Mouse (Mus musculus) embryonic facial prominence, embryonic 13.5 days (tissue): ENCODE measurements around the gene Gfer. TPM values are rescaled to one million over a fixed set of nuclear protein-coding genes. Genes with fewer than 3 reads are reported as not detected.

Experiments
- ATAC-seq: fragments of 200-750 bp; cut with Nextera tagmentation; 2 replicates; pipeline ENCODE4 v1.8.0; 2017; ENCODE audit warnings: low read depth; ENCODE audit not compliant: insufficient number of reproducible peaks, insufficient read depth, low FRiP score, low TSS enrichment
- H3K27ac ChIP-seq: fragments of 300-500 bp; sonication (generic); 2 replicates; pipeline ENCODE4 v1.5.1; 2015; ENCODE audit warnings: moderate library complexity, mild to moderate bottlenecking, inconsistent platforms
- H3K27me3 ChIP-seq: fragments of 300-500 bp; sonication (generic); 2 replicates; pipeline ENCODE4 v1.6.1; 2015; ENCODE audit warnings: mild to moderate bottlenecking, inconsistent platforms
- H3K36me3 ChIP-seq: fragments of 300-500 bp; sonication (generic); 2 replicates; pipeline ENCODE4 v1.6.1; 2015; ENCODE audit warnings: mild to moderate bottlenecking, inconsistent platforms
- H3K4me1 ChIP-seq: fragments of 300-500 bp; sonication (generic); 2 replicates; pipeline ENCODE4 v1.6.1; 2015; ENCODE audit warnings: inconsistent platforms
- H3K4me2 ChIP-seq: fragments of 300-500 bp; sonication (generic); 2 replicates; pipeline ENCODE4 v1.6.1; 2015; ENCODE audit warnings: moderate library complexity, mild to moderate bottlenecking, inconsistent platforms
- H3K4me3 ChIP-seq: fragments of 300-500 bp; sonication (generic); 2 replicates; pipeline ENCODE4 v1.5.1; 2015; ENCODE audit warnings: mild to moderate bottlenecking, inconsistent platforms
- H3K9ac ChIP-seq: fragments of 300-500 bp; sonication (generic); 2 replicates; pipeline ENCODE4 v1.6.1; 2015; ENCODE audit warnings: mild to moderate bottlenecking, inconsistent platforms
- H3K9me3 ChIP-seq: fragments of 300-500 bp; sonication (generic); 2 replicates; pipeline ENCODE4 v1.6.1; 2016; ENCODE audit warnings: inconsistent platforms
- WGBS: fragments of 180-500 bp; shearing (Covaris S2); methylation state at CpG from one replicate; pipeline ENCODE4 v1.1.7; 2015; ENCODE audit warnings: mixed read lengths; 5-methylcytosine and 5-hydroxymethylcytosine counted together
- polyA plus RNA-seq: library from polyadenylated mRNA; unstranded; fragments of >200 nt; fragmentation: Nextera tagmentation; extraction: Ambion mirVana; gene quantifications from 2 replicates; pipeline ENCODE4 v1.2.1, GENCODE M21; 2015

Gene Gfer
- polyA plus RNA-seq, 1 experiment from 2014 or later, result 43.8 TPM

DNA sequence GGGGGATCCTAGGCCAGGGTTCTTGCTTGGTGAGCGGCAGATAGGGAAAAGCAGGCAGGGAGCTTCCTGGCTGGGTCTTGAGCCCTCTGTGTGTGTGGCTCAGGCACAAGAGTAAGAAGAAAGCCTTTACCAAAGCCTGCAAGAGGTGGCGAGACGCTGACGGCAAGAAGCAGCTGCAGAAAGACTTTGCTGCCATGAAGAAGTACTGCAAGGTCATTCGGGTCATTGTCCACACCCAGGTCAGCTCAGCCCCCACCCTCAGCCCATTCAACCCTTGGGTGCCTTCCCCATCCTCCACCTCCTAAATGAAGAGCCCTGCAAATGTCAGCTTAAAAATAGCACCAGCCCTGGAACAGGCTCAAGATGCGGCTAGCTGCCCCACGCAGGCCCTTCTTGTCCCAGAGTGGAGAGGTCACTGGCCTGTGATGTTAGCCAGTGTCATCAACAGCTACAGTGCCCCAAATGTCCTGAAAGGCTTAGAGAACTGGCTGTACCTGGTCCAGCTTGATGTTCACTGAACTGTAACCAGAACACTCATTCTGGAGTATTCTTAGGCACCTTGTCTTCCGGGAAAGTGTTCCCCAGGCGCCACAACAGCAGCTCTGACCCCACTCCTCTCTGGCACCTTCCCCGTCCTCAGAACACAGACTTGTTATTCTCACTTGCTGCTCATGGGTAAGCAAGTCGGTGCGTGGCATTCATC, 36.4 kb upstream of the Gfer start:
- Histone ChIP-seq H3K4me3 (no peak overlapping the region), H3K9ac (no peak overlapping the region), H3K4me2 (no peak overlapping the region), H3K36me3 (no peaks in the 10 kb centered on the region), H3K27me3 (no peaks in the 10 kb centered on the region), H3K9me3 (no peaks in the 10 kb centered on the region), H3K27ac (no peak overlapping the region), H3K4me1 (peaks cover 10% of the 10 kb centered on the region)
- 81% methylated on average over 12 of the region's 12 CpGs for WGBS
- ATAC-seq, result no peak

DNA sequence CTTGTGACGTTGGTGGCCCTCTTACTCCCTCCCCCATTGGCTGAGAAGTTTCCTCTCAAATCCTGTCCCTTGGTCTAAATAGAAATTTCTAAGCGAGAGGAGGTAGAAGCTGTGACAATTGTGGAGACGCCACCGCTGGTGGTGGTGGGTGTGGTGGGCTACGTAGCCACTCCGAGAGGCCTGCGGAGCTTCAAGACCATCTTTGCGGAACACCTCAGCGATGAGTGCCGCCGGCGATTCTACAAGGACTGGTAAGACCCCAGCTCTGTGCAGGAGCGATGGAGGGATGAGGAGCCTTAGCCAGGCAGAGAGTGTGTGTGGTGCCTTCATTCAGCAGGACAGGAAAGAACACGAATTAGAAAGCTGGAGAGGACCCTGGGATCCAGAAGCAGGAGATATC, 34.8 kb upstream of the Gfer start:
- H3K27ac ChIP-seq, result no peak overlapping the region
- no peak overlapping the region for H3K9ac ChIP-seq
- H3K4me2 ChIP-seq, result no peak overlapping the region
- no peaks in the 10 kb centered on the region for H3K9me3 ChIP-seq
- no peaks in the 10 kb centered on the region for H3K36me3 ChIP-seq
- 81% methylated on average over 14 of the region's 14 CpGs for WGBS
- no peak for ATAC-seq
- H3K4me3 ChIP-seq, result no peak overlapping the region
- H3K4me1 ChIP-seq, result peaks cover under 1% of the 10 kb centered on the region; the same call in 1 of the 2 replicates
- H3K27me3 ChIP-seq, result no peaks in the 10 kb centered on the region

DNA sequence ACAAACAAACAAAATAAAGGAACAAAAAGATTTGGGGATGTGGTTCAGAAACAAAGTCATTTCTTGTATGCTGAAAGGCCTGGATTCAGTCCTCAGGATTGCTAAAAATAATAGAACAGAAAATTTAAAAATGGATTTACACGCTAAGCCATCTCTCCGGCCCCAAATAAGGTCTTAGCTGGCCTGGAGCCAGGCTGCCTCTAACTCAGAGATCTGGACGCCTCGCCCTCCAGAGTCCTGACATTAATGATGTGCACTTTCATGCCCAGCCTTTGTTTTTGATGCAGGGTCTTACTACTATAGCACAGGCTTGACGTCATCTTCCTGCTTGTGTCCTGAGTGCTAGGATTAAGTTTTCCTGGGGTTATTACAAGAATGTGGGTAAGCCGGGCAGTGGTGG, 33.1 kb upstream of the Gfer start:
- no peak overlapping the region for H3K27ac ChIP-seq
- WGBS, result 77% methylated on average over 6 of the region's 6 CpGs

DNA sequence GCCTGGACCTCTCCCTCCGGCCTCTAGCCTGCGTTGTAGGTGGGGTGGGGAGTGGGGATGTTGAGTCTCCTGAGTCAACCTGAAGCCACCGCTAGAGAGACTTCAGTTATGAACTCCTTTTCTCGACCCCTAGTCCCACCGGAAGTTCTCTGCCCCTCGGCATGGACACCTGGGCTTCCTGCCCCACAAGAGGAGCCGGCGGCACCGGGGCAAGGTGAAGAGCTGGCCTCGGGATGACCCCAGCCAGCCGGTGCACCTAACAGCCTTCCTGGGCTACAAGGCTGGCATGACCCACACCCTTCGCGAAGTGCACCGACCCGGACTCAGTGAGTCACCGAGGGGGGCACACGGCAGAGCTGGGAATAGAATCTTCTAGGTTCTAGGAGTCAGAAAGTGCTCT, 32.2 kb upstream of the Gfer start:
- H3K9ac ChIP-seq, result no peak overlapping the region
- ATAC-seq, result no peak

More for the DNA sequence above, 33.1 kb upstream of the Gfer start:
- no peak for ATAC-seq
- H3K9ac ChIP-seq, result no peak overlapping the region
- H3K4me1 ChIP-seq, result no peaks in the 10 kb centered on the region
- H3K36me3 ChIP-seq, result no peaks in the 10 kb centered on the region
- no peaks in the 10 kb centered on the region for H3K9me3 ChIP-seq
- H3K4me2 ChIP-seq, result no peak overlapping the region
- H3K27me3 ChIP-seq, result no peaks in the 10 kb centered on the region
- H3K4me3 ChIP-seq, result no peak overlapping the region

DNA sequence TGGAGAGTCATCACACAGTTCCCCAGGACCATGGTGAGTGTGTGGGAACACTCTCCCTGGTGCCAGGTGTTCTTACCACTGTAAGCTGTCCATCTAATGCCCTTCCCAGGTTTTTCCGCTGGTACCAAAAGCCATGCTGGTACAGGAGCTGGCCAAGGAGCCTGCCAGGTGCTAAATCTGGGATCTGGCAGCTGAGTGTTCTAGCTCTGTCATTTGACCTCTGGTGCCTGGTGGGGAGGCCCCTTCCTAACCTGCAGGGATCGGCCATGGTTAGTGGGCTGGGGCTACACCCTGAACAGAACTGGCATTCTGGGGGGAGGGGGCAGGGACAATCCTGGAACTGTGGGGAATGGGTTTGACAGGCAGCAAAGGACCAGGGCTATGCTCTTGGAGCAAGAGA, 31.7 kb upstream of the Gfer start, which contains the start of gene Rpl3l:
TSS of gene Rpl3l (plus strand) at position 203 of the 400 bp plus-strand sequence.
- WGBS, result 72% methylated on average over 2 of the region's 2 CpGs

More for the DNA sequence above, 32.2 kb upstream of the Gfer start:
- H3K36me3 ChIP-seq, result no peaks in the 10 kb centered on the region
- no peaks in the 10 kb centered on the region for H3K9me3 ChIP-seq
- no peak overlapping the region for H3K27ac ChIP-seq
- H3K4me2 ChIP-seq, result no peak overlapping the region
- H3K4me1 ChIP-seq, result peaks cover 5% of the 10 kb centered on the region
- no peaks in the 10 kb centered on the region for H3K27me3 ChIP-seq
- 74% methylated on average over 17 of the region's 17 CpGs for WGBS
- no peak overlapping the region for H3K4me3 ChIP-seq

DNA sequence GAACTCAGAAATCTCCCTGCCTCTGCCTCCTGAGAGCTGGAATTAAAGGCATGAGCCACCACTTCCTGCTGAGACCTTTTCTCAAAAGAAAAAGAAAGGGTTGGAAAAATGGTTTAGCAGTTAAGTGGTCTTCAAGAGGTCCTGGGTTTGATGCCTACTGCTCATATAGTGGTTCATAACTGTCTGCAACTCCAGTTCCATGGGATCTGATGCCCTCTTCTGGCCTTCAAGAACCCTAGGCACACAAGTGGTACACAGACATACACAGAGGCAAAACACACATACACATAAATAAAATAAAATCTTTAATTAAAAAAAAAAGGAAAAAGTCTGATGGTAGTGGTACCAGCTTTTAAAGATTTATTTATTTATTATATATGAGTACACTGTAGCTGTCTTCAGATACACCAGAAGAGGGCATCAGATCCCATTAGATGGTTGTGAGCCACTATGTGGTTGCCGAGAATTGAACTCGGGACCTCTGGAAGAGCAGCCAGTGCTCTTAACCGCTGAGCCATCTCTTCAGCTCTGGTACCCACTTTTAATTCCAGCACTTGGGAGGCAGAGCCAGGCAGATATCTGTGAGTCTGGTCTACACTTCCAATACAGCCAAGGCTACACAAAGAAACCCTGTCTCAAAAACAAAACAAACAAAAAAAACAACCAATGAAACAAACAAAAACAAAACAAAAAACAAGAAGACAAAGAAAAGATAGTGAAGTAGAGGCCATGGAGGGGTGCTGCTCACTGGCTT, 29.9 kb upstream of the Gfer start:
- no peak overlapping the region for H3K4me3 ChIP-seq
- H3K9me3 ChIP-seq, result no peaks in the 10 kb centered on the region
- WGBS, result 67% methylated on average over 3 of the region's 3 CpGs
- no peak overlapping the region for H3K9ac ChIP-seq
- no peak overlapping the region for H3K27ac ChIP-seq
- peaks cover 26% of the 10 kb centered on the region for H3K4me1 ChIP-seq
- no peak for ATAC-seq
- peaks cover 16% of the 10 kb centered on the region for H3K36me3 ChIP-seq
- no peaks in the 10 kb centered on the region for H3K27me3 ChIP-seq
- H3K4me2 ChIP-seq, result no peak overlapping the region

More for the DNA sequence above, 31.7 kb upstream of the Gfer start, which contains the start of gene Rpl3l:
- peak within 1 kb of the TSS; percentile 46; the same call in 1 of the 2 replicates for H3K9ac ChIP-seq
- H3K27ac ChIP-seq, result no peak within 1 kb of the TSS
- peaks cover under 1% of the 10 kb centered on the region; the same call in 1 of the 2 replicates for H3K36me3 ChIP-seq
- H3K4me1 ChIP-seq, result peaks cover 10% of the 10 kb centered on the region
- H3K9me3 ChIP-seq, result no peaks in the 10 kb centered on the region
- H3K4me2 ChIP-seq, result no peak within 1 kb of the TSS
- ATAC-seq, result no peak
- H3K4me3 ChIP-seq, result no peak within 1 kb of the TSS
- H3K27me3 ChIP-seq, result no peaks in the 10 kb centered on the region

DNA sequence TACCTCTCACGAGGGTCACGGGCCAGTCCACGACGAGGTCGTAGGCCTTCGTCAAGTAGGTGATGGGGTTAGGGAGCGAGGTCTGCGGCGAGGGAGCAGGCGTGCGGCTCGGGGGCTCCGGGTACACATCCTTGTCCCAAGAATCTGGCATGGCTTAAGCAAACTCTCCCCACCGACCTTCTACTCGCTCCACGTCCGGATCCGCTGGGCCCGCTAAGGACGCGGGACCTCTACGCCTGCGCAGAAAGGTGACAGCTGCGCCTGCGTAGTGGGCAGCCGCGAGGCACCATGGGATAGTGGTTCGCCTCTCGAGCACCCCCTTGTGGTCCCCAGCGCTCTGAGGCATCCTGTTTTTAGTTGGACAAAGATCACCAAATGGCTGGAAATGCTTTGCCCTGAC, 28.2 kb upstream of the Gfer start, which contains the start of gene Ndufb10:
TSS of gene Ndufb10 (minus strand) at position 295 of the 400 bp plus-strand sequence.
- WGBS, result under 1% methylated on average over 30 of the region's 30 CpGs
- H3K27me3 ChIP-seq, result no peaks in the 10 kb centered on the region
- peak within 1 kb of the TSS; percentile 89 for H3K4me2 ChIP-seq
- peak within 1 kb of the TSS; percentile 85 for H3K27ac ChIP-seq
- ATAC-seq, result peak; percentile 75
- peak within 1 kb of the TSS; percentile 97 for H3K9ac ChIP-seq
- peaks cover 26% of the 10 kb centered on the region for H3K4me1 ChIP-seq
- peaks cover 16% of the 10 kb centered on the region for H3K36me3 ChIP-seq
- H3K4me3 ChIP-seq, result peak within 1 kb of the TSS; percentile 83
- no peaks in the 10 kb centered on the region for H3K9me3 ChIP-seq

DNA sequence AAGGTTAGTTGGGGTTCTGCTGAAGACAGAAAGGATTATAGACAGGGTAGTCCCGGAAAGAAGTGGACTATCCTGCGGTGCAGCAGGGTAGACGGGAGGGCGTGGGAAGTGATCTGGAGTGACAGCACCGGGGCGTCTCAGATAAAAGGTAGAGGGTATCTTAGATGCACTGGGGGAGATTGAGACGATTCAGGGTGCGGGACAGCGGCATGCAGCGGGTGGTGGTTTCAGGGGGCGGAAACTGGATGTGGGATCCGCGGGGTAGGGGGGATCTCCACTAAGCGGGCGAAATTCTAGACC, 27.9 kb upstream of the Gfer start:
- H3K27ac ChIP-seq, result peak overlapping the region; percentile 85
- WGBS, result under 1% methylated on average over 15 of the region's 15 CpGs
- ATAC-seq, result no peak
- peak overlapping the region; percentile 97 for H3K9ac ChIP-seq
- no peaks in the 10 kb centered on the region for H3K27me3 ChIP-seq
- peak overlapping the region; percentile 83 for H3K4me3 ChIP-seq
- no peaks in the 10 kb centered on the region for H3K9me3 ChIP-seq
- H3K4me2 ChIP-seq, result peak overlapping the region; percentile 89
- H3K36me3 ChIP-seq, result peaks cover 16% of the 10 kb centered on the region
- peaks cover 28% of the 10 kb centered on the region for H3K4me1 ChIP-seq

DNA sequence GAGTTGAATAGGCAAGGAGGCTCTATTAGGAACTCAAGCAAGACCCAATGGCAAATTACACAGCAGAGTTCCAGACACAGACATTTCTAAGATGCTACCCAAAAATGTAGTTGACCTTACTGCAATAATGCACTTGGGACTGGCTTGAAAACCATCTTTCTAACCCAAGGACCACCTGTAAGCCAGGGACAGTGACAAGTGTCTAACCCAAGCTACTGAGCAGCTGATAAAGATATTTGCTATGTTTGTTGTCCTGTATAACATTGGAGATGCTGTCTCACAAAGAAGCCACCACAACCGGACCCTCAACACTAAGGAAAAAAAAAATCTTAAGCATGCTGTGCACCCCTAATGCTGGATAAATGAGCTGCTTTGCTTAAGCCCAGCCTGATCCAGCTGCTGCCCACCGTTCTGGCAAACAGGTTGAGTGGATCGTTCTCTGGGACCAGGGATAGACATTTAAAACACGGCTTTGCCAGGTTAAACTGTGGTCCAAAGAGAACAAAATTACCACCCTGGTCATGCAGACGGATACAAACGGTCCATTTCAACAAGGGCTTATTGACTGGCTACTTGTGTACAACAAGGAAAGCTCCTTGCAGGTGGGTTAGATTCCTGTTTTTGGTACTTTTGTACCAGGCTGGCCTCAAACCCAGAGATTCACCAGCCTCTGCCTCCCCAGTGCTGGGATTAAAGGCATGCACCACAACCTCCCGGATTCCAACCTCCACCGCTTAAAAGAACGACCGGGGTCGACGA, 27.3 kb upstream of the Gfer start:
- no peak for ATAC-seq

DNA sequence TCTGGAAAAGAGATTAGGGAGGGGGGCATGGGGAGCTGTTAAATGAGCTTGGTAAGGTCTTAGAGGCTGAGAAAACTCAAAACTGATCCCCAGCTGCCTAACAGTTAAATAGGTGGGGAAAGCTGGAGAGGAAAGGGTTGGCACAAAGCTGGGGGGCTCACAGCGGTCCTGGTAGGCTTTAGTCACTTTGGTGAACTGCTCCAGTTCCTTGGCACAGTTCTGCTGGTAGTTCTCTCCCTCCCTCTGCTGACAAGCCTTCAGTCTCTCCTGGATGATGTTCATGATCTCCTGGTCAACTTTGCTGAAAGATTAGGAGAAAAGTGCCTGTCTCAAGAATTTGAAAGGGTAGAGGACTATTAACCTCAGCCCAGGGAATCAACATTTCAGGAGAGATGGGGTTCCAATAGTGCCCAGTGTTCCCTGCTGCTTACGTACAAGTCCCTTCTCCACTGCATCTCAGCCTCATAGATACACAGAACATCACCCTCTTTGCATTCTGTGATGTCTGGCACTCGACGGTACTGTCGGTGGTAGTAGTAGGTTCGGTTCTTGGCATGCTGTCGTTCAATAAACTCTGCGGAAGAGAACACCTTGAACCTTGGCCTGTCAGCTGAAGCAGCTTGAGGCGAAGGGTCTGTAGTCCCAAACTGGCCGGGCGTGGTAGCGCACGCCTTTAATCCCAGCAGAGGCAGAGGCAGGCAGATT, 26.4 kb upstream of the Gfer start:
- H3K27ac ChIP-seq, result peak overlapping the region; percentile 33; the same call in 1 of the 2 replicates
- no peaks in the 10 kb centered on the region for H3K27me3 ChIP-seq
- H3K4me3 ChIP-seq, result peak overlapping the region; percentile 91
- H3K4me1 ChIP-seq, result peaks cover 32% of the 10 kb centered on the region
- H3K9me3 ChIP-seq, result no peaks in the 10 kb centered on the region
- no peak for ATAC-seq
- H3K36me3 ChIP-seq, result peaks cover 28% of the 10 kb centered on the region
- H3K4me2 ChIP-seq, result peak overlapping the region; percentile 89
- 37% methylated on average over 13 of the region's 13 CpGs for WGBS
- H3K9ac ChIP-seq, result peak overlapping the region; percentile 54

More for the DNA sequence above, 27.3 kb upstream of the Gfer start:
- peak overlapping the region; percentile 97 for H3K9ac ChIP-seq
- H3K4me2 ChIP-seq, result peak overlapping the region; percentile 89
- H3K9me3 ChIP-seq, result no peaks in the 10 kb centered on the region
- peak overlapping the region; percentile 83 for H3K4me3 ChIP-seq
- H3K4me1 ChIP-seq, result peaks cover 32% of the 10 kb centered on the region
- H3K27ac ChIP-seq, result peak overlapping the region; percentile 85
- H3K27me3 ChIP-seq, result no peaks in the 10 kb centered on the region
- H3K36me3 ChIP-seq, result peaks cover 20% of the 10 kb centered on the region
- WGBS, result 3% methylated on average over 12 of the region's 12 CpGs
